11 mouse cellular contexts compared by ENCODE assay signal in the genomic region with DNA sequence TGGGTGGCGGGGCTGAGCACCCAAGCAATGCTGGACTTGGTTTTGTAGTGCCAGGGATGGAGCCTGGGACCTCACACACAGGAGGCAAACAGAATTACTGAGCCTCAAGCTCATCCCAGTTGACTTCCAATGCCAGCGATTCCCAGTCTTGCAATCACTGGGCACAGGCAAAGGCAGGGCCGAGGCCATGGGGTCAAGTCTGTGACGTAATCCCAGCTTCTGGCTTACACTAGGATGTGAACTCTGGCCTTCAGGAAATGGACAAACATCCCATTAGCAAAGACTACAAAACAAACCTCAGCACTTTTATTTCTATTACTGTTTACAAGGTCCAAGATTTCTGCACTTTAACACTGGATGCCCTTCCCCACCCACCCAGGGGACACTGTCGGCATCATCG. TPM values are rescaled to one million over a fixed set of nuclear protein-coding genes. Genes with fewer than 3 reads are reported as not detected.
DNase-seq lines count a peak whose midpoint lies in the region; ATAC-seq and TF ChIP-seq lines count a peak whose summit lies in the region.
"Had no signal": no experiment of that assay in that cellular context is flagged by ENCODE, and none has a peak within 500 bp of the region (broad histone marks: within the 10 kb centered on the region; RNA-seq: fewer than 3 reads in every experiment).

No protein-coding gene starts in this region.

- peak overlapping the region; percentile 58 for H3K27ac ChIP-seq in gastrocnemius, adult 2 months
- peak overlapping the region; percentile 68; the same call in 1 of the 2 replicates for H3K27ac ChIP-seq in neural tube, embryonic 13.5 days (replicated peaks)
- H3K27ac ChIP-seq in liver, embryonic 16.5 days (ENCODE audit: low read length) = 0 out of 2 replicates have a peak overlapping the region, but pooled peaks have one; percentile 24
- H3K27ac ChIP-seq in embryonic facial prominence, embryonic 10.5 days (replicated peaks) = no peak overlapping the region
- H3K27ac ChIP-seq: forebrain, embryonic 12.5 days had no signal

- no peaks in the 10 kb centered on the region for H3K27me3 ChIP-seq in neural tube, embryonic 13.5 days
- no peaks in the 10 kb centered on the region for H3K27me3 ChIP-seq in liver, embryonic 16.5 days (ENCODE audit: control insufficient read depth, insufficient read depth, low read depth, low read length)
- H3K27me3 ChIP-seq in embryonic facial prominence, embryonic 10.5 days (replicated peaks; ENCODE audit: low read depth, poor library complexity, severe bottlenecking) = no peaks in the 10 kb centered on the region
- H3K27me3 ChIP-seq: forebrain, embryonic 12.5 days; Patski had no signal

- H3K4me2 ChIP-seq in neural tube, embryonic 13.5 days = no peak overlapping the region
- H3K4me2 ChIP-seq in liver, embryonic 16.5 days (ENCODE audit: low read depth, low read length) = no peak overlapping the region
- H3K4me2 ChIP-seq: forebrain, embryonic 12.5 days had no signal

- intact Hi-C loops in gastrocnemius, adult 2 months (cut with DNase I) = no loop called here

- TF ChIP-seq CTCF in gastrocnemius, adult 2 months (IDR thresholded peaks at IDR 0.05) = no peak

- 0 out of 2 replicates have a peak overlapping the region, but pooled peaks have one; percentile 34 for H3K9ac ChIP-seq in neural tube, embryonic 13.5 days
- no peak overlapping the region for H3K9ac ChIP-seq in liver, embryonic 16.5 days (ENCODE audit: low read depth, low read length)
- H3K9ac ChIP-seq: forebrain, embryonic 12.5 days had no signal

- WGBS in neural tube, embryonic 13.5 days = 76% methylated on average over 6 of the region's 6 CpGs
- WGBS in liver, embryonic 16.5 days (ENCODE audit: insufficient replicate concordance) = 69% methylated on average over 6 of the region's 6 CpGs
- 86% methylated on average over 6 of the region's 6 CpGs for WGBS in embryonic facial prominence, embryonic 10.5 days

- peaks cover 14% of the 10 kb centered on the region for H3K4me1 ChIP-seq in neural tube, embryonic 13.5 days (replicated peaks)
- peaks cover 6% of the 10 kb centered on the region for H3K4me1 ChIP-seq in liver, embryonic 16.5 days (ENCODE audit: control insufficient read depth, low read depth, low read length)
- H3K4me1 ChIP-seq in embryonic facial prominence, embryonic 10.5 days = peaks cover 13% of the 10 kb centered on the region

- ATAC-seq in neural tube, embryonic 13.5 days (ENCODE audit: low read depth) = no peak
- ATAC-seq in liver, embryonic 16.5 days (ENCODE audit: low read depth) = peak; percentile 82
- no peak for ATAC-seq in megakaryocyte-erythroid progenitor cell, adult 5-6 weeks (replicated peaks; ENCODE audit: low FRiP score, low TSS enrichment, poor library complexity, severe bottlenecking)
- ATAC-seq: Patski had no signal

- H3K4me3 ChIP-seq in gastrocnemius, adult 2 months = no peak overlapping the region
- H3K4me3 ChIP-seq in neural tube, embryonic 13.5 days = no peak overlapping the region
- no peak overlapping the region for H3K4me3 ChIP-seq in liver, embryonic 16.5 days (ENCODE audit: low read depth, low read length)
- H3K4me3 ChIP-seq in embryonic facial prominence, embryonic 10.5 days = no peak overlapping the region
- H3K4me3 ChIP-seq: forebrain, embryonic 12.5 days had no signal

- no peak for DNase-seq in gastrocnemius, adult 2 months
- no peak for DNase-seq in gastrocnemius, postnatal 10 days
- no peak for DNase-seq in neural tube, embryonic 10.5 days (ENCODE audit: extremely low spot score, low spot score)
- DNase-seq in urinary bladder, postnatal 10 days (ENCODE audit: low spot score) = no peak
- DNase-seq in embryonic facial prominence, embryonic 10.5 days (ENCODE audit: low spot score) = no peak
- DNase-seq: embryo, embryonic 11 days had no signal

- peaks cover 12% of the 10 kb centered on the region; the same call in 1 of the 2 replicates for H3K36me3 ChIP-seq in neural tube, embryonic 13.5 days
- peaks cover 8% of the 10 kb centered on the region for H3K36me3 ChIP-seq in liver, embryonic 16.5 days (ENCODE audit: control insufficient read depth, insufficient read depth)
- H3K36me3 ChIP-seq in embryonic facial prominence, embryonic 10.5 days (replicated peaks) = peaks cover 45% of the 10 kb centered on the region

- no peaks in the 10 kb centered on the region for H3K9me3 ChIP-seq in neural tube, embryonic 13.5 days
- H3K9me3 ChIP-seq in liver, embryonic 16.5 days (replicated peaks; ENCODE audit: control insufficient read depth, low read length) = no peaks in the 10 kb centered on the region
- H3K9me3 ChIP-seq in embryonic facial prominence, embryonic 10.5 days = no peaks in the 10 kb centered on the region
- H3K9me3 ChIP-seq: forebrain, embryonic 12.5 days had no signal

RNA-seq across cellular contexts. Expression of gene Sesn2, which starts 18.6 kb away (rescaled TPM):
- total RNA-seq in gastrocnemius, adult 2 months (2021) = 1 to 10 TPM; 1.5 to 2.1 TPM
- total RNA-seq in gastrocnemius, postnatal 10 days (2021) = 1 to 10 TPM; 2.2 to 2.6 TPM
- 6.8 and 8.5 TPM in 2 replicates for polyA plus RNA-seq in neural tube, embryonic 13.5 days (2015; fragmentation: Nextera tagmentation; extraction: Ambion mirVana)
- polyA plus RNA-seq in liver, embryonic 16.5 days (2015; fragmentation: Nextera tagmentation; extraction: Ambion mirVana) = 7.9 and 8.1 TPM in 2 replicates
- 12.3 and 13.3 TPM in 2 replicates for polyA plus RNA-seq in embryonic facial prominence, embryonic 10.5 days (2016; fragmentation: Nextera tagmentation; extraction: Ambion mirVana)
- total RNA-seq in megakaryocyte-erythroid progenitor cell, adult 5-6 weeks (2014; fragmentation: Nextera tagmentation) = 7.3 and 9.3 TPM in 2 replicates
- total RNA-seq in megakaryocyte-erythroid progenitor cell, adult 5-6 weeks (2017) = 2.6 and 3.8 TPM in 2 replicates

RNA-seq across cellular contexts. Expression of gene Med18, which starts 28.0 kb away (rescaled TPM):
- total RNA-seq in gastrocnemius, adult 2 months (2021) = 1 to 10 TPM; 2.9 to 3.3 TPM
- 1 to 10 TPM; 5.1 to 6.5 TPM for total RNA-seq in gastrocnemius, postnatal 10 days (2021)
- 15.1 and 16.1 TPM in 2 replicates for polyA plus RNA-seq in neural tube, embryonic 13.5 days (2015; fragmentation: Nextera tagmentation; extraction: Ambion mirVana)
- polyA plus RNA-seq in liver, embryonic 16.5 days (2015; fragmentation: Nextera tagmentation; extraction: Ambion mirVana) = 8.2 and 11.4 TPM in 2 replicates
- 37.0 and 41.7 TPM in 2 replicates for polyA plus RNA-seq in embryonic facial prominence, embryonic 10.5 days (2016; fragmentation: Nextera tagmentation; extraction: Ambion mirVana)
- total RNA-seq in megakaryocyte-erythroid progenitor cell, adult 5-6 weeks (2014; fragmentation: Nextera tagmentation) = 21.2 and 23.4 TPM in 2 replicates
- 8.2 and 16.3 TPM in 2 replicates for total RNA-seq in megakaryocyte-erythroid progenitor cell, adult 5-6 weeks (2017)

RNA-seq across cellular contexts. Expression of gene Atpif1, which starts 41.7 kb away (rescaled TPM):
- 10 to 100 TPM; 41.0 to 60.0 TPM for total RNA-seq in gastrocnemius, adult 2 months (2021)
- total RNA-seq in gastrocnemius, postnatal 10 days (2021) = 100 to 1,000 TPM; 115 to 139 TPM
- 1,393 and 1,600 TPM in 2 replicates for polyA plus RNA-seq in neural tube, embryonic 13.5 days (2015; fragmentation: Nextera tagmentation; extraction: Ambion mirVana)
- 1,068 and 1,164 TPM in 2 replicates for polyA plus RNA-seq in liver, embryonic 16.5 days (2015; fragmentation: Nextera tagmentation; extraction: Ambion mirVana)
- 1,009 and 1,074 TPM in 2 replicates for polyA plus RNA-seq in embryonic facial prominence, embryonic 10.5 days (2016; fragmentation: Nextera tagmentation; extraction: Ambion mirVana)
- total RNA-seq in megakaryocyte-erythroid progenitor cell, adult 5-6 weeks (2014; fragmentation: Nextera tagmentation) = 1,479 and 1,723 TPM in 2 replicates
- 2,914 and 3,482 TPM in 2 replicates for total RNA-seq in megakaryocyte-erythroid progenitor cell, adult 5-6 weeks (2017)

RNA-seq across cellular contexts. Expression of gene Dnajc8, which starts 43.6 kb away (rescaled TPM):
- 10 to 100 TPM; 47.2 to 59.3 TPM for total RNA-seq in gastrocnemius, adult 2 months (2021)
- 10 to 100 TPM; 70.0 to 74.9 TPM for total RNA-seq in gastrocnemius, postnatal 10 days (2021)
- polyA plus RNA-seq in neural tube, embryonic 13.5 days (2015; fragmentation: Nextera tagmentation; extraction: Ambion mirVana) = 150 and 158 TPM in 2 replicates
- polyA plus RNA-seq in liver, embryonic 16.5 days (2015; fragmentation: Nextera tagmentation; extraction: Ambion mirVana) = 77.7 and 83.4 TPM in 2 replicates
- 222 TPM in 2 replicates for polyA plus RNA-seq in embryonic facial prominence, embryonic 10.5 days (2016; fragmentation: Nextera tagmentation; extraction: Ambion mirVana)
- total RNA-seq in megakaryocyte-erythroid progenitor cell, adult 5-6 weeks (2014; fragmentation: Nextera tagmentation) = 160 and 183 TPM in 2 replicates
- 481 and 593 TPM in 2 replicates for total RNA-seq in megakaryocyte-erythroid progenitor cell, adult 5-6 weeks (2017)

Comparison
In these comparisons a context has a peak if more than half of its experiments do, and no peak if none do; other contexts are left out.
1. RNA of gene Atpif1, which starts 41.7 kb away (total RNA-seq): 1,479 to 3,482 TPM in megakaryocyte-erythroid progenitor cell, adult 5-6 weeks; 115 to 139 TPM in gastrocnemius, postnatal 10 days and 41.0 to 60.0 TPM in gastrocnemius, adult 2 months; every median in the first group is over 10 times any median in the second.